Mouse (Mus musculus): Measurements from ENCODE around the gene Selplg.

The Selplg gene

DNA sequence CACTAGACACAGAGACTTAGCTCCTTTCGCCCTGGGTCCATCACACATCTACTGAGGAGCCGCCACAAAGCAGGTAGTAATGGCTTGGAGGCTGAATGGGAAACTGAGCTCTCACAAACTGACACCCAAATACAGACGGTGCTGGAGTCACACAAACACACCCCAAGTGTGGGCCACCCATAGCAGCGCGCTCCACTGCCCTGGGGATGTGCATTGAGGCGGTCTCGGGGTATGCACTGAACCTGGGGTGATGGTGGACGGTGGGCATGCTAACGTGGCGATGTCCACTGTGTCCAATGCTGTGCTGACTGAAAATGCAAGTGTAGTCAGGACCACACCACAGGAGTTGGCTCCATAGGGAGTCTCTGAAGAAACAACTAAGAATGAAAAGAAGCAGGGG is 22.7 kb upstream of the Selplg start:
- in situ Hi-C loops (cut with MboI, MseI): no loop called here

DNA sequence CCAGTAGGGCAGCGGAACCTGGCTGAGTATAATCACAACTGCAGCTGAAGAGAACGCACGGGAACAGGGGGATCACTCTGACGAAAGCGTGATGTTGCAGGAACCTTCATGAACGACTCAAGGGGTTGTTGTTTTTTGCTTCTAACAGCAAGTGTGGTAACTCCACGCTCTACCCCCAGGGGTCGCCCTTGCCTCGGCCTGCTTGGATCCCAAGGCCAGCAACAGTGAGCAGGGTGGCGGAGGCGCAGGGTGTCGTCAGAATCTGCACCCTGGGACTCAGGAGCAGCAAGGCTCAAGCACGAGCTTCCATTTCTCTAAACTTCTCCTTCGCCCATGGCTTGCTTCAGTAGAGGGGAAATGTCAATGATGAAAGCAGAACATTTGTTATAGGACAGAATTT is 22.1 kb upstream of the Selplg start:
- in situ Hi-C loops (cut with MboI, MseI): loop anchor here (5.0 kb wide), 1 partner anchor 78 kb away; no protein-coding TSS in a partner anchor

- in situ Hi-C loops (cut with MboI, MseI): loop anchor here (5.0 kb wide), 1 partner anchor 79 kb away; no protein-coding TSS in a partner anchor
Observed at GRCm38 (mm10) chr5:113853541-113853940, 21.1 kb upstream of the Selplg start.

GRCm38 (mm10) chr5:113852463-113852862 is 20.0 kb upstream of the Selplg start:
- in situ Hi-C loops (cut with MboI, MseI): loop anchor here (5.0 kb wide), 1 partner anchor 80 kb away; no protein-coding TSS in a partner anchor

- in situ Hi-C loops (cut with MboI, MseI): loop anchor here (5.0 kb wide), 1 partner anchor 82 kb away; no protein-coding TSS in a partner anchor
Observed at GRCm38 (mm10) chr5:113850680-113851230, 18.3 kb upstream of the Selplg start.

DNA sequence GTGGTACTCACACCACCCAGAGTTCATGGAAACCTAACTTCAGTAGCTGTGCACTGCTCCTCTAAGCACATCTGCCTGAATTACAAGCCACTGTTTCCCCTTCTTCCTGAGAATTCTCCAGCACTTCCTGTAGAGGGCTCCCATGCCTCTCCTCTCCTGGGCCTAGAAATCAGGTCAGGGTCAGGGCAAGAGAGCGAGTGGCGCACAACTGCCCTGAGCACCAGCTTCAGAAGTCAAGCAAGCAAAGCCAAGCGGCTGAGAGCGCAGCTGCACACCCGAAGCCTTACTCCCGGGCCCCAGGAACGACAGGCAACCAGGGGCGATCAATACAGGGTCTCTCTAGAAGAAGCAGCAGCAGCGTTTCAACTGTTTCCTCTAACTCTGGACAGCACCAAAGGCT is 15.2 kb upstream of the Selplg start:
- in situ Hi-C loops (cut with MboI, MseI): no loop called here

DNA sequence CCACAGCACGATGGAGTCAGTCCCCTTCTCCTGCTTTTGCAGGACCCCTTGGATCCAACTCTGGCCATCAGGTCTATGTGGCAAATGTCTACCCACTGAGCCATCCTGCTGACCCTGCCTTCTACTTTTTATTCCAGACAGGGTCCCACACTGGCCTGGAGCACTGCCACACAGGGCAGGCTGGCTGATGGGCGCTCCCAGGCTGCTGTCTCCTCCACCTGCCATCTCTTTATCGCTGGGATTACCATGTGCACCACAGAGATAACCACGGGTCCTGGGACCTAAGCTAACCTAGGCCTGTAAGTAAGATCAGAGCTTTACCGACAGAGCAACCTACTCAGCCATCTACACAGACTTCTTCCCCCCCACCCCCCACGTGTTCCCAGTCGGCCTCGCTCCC is 14.2 kb upstream of the Selplg start:
- in situ Hi-C loops (cut with MboI, MseI): no loop called here

GRCm38 (mm10) chr5:113845627-113846026 is 13.2 kb upstream of the Selplg start:
- in situ Hi-C loops (cut with MboI, MseI): no loop called here

GRCm38 (mm10) chr5:113844721-113845120 is 12.3 kb upstream of the Selplg start:
- in situ Hi-C loops (cut with MboI, MseI): no loop called here

DNA sequence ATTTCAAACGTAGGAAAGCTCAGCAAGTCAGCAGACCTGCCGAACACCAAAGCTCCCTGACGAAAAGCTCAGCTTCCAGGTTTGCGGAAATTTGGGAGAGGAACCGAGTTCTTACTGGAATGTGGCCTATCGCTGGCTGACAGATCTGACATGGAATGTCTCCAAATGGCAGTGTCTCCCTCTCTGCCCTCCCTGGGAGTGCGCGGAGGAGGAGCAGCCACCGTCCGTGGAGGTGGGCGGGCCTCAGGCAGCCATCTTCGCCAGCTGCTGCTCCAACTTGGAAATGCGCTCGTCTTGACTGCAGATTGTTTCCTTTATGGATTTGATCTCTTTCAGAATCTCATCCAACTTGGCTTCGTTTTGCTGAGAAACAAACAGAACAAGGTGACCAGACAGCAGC is 11.7 kb upstream of the Selplg start:
- in situ Hi-C loops (cut with MboI, MseI): no loop called here

DNA sequence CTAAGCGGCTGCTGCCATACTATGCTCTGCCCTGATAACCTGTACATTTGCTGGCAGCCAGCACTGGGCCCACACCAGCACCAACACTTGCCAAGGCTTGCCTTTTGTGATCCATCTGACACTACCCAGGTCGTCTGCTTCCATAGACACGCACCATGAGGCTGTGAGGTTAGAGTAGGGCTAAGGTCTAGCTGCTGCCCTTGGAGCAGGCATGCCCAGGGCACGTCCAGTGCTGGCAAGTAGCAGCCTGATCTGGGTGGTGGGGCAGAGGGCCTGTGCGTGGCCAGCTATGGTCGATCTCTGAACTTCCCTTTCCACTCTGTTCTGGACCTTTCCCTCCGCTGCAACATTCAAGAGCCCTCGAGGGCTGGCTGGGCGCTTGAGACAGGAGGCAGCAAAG is 10.5 kb upstream of the Selplg start:
- in situ Hi-C loops (cut with MboI, MseI): no loop called here

- in situ Hi-C loops (cut with MboI, MseI): no loop called here
Observed at GRCm38 (mm10) chr5:113842244-113842643, 9.8 kb upstream of the Selplg start.

GRCm38 (mm10) chr5:113841243-113842225 is 9.1 kb upstream of the Selplg start:
- in situ Hi-C loops (cut with MboI, MseI): no loop called here

DNA sequence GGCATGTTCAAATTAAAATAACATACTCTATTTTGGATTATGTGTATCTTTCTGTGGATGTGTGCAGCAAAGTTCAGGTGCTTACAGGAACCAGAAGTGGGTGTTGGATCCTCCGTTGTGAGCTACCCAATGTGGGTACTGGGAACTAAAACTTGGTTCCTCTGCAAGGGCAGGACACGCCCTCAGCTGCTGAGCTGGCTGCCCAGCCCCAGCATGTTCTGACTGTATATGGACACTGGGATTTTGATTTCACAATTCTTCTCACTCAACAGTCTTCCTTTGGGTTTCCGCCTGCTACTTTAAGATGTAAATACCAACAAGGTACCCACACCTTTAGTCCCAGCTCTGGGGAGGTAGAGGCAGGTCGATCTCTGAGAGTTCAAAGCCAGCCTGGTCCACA is 8.0 kb upstream of the Selplg start:
- in situ Hi-C loops (cut with MboI, MseI): no loop called here

DNA sequence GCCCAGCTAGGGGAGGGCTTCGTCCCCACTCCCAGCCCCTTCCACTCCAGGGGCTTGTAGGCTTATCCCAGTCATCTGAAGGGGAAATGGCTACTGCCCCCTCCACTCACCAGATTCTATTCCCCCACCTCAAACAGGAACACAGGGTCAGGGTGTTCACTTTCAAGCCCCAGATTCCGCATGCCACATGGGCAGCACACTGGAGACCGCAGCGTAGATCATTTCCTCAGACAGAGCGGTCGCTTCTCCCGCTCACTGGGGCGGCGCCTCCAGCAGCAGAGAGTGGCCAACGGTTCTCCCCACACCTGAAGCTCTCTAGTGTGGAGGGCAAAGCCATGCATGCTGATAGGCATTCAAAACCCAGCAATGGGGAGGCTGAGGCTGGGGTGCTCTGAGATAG is 4.5 kb upstream of the Selplg start:
- in situ Hi-C loops (cut with MboI, MseI): no loop called here

DNA sequence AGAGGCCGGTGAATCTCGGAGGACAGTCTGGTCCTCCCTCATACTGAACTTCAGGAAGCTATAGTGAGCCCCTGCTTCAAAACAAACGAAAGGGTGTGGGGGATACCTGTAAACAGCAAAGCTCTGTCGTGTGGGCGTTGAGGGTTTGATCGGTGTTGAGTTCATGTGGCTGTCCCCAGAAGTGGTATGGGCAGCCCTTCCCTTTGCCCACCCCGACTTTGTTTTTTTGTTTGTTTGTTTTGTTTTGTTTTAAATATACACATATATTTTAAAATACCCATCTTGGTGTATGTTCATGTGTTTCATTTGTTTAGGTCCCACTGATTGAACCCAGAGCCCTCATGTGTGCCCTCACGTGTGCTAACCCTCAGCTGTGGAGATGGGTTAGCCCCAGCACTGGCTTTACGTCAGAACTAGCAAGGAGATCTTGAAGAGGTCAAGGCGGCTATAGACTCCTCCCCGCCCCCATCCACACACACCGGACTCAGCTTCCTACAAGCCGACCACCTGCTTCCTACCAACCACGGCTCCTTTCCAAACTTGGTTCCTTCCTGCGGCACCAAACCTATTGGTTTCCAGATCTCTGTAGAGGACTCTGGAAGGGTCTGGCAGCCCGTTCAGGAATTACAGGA is 988 bp upstream of the Selplg start:
- in situ Hi-C loops (cut with MboI, MseI): no loop called here

GRCm38 (mm10) chr5:113831741-113832140 is 703 bp downstream of the Selplg start:
- in situ Hi-C loops (cut with MboI, MseI): no loop called here

DNA sequence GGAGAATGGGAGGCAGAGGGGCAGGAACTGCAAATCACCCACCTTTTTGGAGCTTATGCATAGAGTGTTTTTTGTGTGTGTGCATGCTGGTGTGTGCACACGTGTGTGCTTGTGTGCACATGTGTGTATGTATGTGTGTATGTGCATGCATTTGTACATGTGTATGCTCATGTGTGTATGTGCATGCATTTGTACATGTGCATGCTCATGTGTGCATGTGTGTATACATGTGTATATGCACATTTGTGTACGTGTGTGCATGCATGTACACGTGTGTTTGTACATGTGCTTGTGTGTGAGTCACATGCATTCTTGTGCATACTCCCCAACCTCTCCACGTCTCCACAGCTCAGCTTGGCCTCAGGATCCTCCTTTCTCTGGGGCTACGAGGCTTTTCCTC is 1.6 kb downstream of the Selplg start:
- in situ Hi-C loops (cut with MboI, MseI): no loop called here

GRCm38 (mm10) chr5:113830292-113830643 is 2.2 kb downstream of the Selplg start:
- in situ Hi-C loops (cut with MboI, MseI): no loop called here

DNA sequence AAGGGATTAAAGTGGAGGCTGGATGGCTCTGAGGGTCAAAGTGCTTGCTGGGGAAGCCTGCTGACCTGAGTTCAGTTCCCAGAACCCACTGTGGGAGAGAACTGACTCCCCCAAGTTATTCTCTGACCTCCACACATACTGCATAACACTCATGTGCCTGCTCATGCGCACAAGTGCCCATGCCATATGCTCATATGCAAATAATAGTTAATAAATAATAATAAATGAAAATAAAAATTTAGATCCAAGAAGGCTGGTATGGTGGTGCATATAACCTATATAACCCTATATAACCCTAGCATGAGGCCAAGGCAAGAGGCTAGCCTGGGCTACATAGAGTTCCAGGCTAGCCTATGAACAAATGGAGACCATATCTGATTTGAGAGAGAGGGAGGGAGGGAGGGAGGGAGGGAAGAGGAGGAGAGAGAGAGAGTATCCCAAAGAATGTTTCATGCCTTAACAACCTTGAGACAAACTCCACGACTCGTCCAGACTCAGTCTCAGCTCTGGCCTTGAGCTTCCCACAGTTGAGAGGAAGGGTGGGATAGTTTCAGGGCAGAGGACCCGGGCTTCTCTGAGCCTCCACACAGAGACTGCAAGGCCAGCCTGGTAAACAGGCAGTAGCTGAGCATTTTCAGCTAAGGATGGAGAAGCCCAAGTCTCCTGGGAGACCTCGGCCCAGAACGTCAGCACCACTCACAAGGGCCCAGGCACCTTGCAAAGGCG is 2.7 kb downstream of the Selplg start:
- in situ Hi-C loops (cut with MboI, MseI): no loop called here

DNA sequence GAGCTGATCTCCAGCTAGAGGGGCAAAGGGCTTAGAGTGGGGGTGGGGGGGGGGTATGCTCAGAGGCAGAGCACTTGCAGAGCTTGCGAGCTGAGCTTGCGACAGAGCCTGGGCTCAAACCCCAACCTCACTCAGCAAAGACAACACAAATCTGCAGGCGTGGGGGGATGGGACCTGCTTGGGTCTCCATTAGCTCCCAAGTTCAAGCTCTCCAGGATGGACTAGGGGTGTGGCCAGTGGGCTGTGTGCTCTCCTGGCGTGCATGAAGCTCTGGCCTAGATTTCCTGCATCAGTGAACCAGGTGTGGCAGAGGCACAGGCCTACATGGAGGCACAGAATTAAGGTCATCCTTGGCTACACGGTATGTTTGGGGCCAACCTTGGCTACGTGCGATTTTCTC is 4.0 kb downstream of the Selplg start:
- in situ Hi-C loops (cut with MboI, MseI): no loop called here

- in situ Hi-C loops (cut with MboI, MseI): no loop called here
Observed at GRCm38 (mm10) chr5:113827991-113828411, 4.4 kb downstream of the Selplg start.
